Comparison of ENCODE assay signal across 8 mouse cellular contexts in genomic region chr6:120971797-120972590, GRCm38 (mm10). TPM values are rescaled to one million over a fixed set of nuclear protein-coding genes. Genes with fewer than 3 reads are reported as not detected.
DNase-seq lines count a peak whose midpoint lies in the region; ATAC-seq and TF ChIP-seq lines count a peak whose summit lies in the region.

No protein-coding gene starts in this region.

- TF ChIP-seq POLR2A in spleen, adult 2 months (IDR thresholded peaks at IDR 0.05; ENCODE audit: low read depth, low read length): no peak

- H3K27ac ChIP-seq in embryonic facial prominence, embryonic 11.5 days (replicated peaks; ENCODE audit: low read depth, low read length): no peak overlapping the region
- H3K27ac ChIP-seq in limb, embryonic 11.5 days (replicated peaks; ENCODE audit: low read depth, low read length): no peak overlapping the region
- no peak overlapping the region for H3K27ac ChIP-seq in midbrain, embryonic 15.5 days
- no peak overlapping the region for H3K27ac ChIP-seq in spleen, adult 2 months (ENCODE audit: insufficient read depth, low read length)

- H3K9me3 ChIP-seq in embryonic facial prominence, embryonic 11.5 days (replicated peaks; ENCODE audit: control insufficient read depth, low read length): no peaks in the 10 kb centered on the region
- H3K9me3 ChIP-seq in limb, embryonic 11.5 days (ENCODE audit: control insufficient read depth, low read length): no peaks in the 10 kb centered on the region
- H3K9me3 ChIP-seq in midbrain, embryonic 15.5 days: no peaks in the 10 kb centered on the region

- no peaks in the 10 kb centered on the region for H3K4me1 ChIP-seq in embryonic facial prominence, embryonic 11.5 days (ENCODE audit: control insufficient read depth, insufficient read depth, low read length)
- no peaks in the 10 kb centered on the region for H3K4me1 ChIP-seq in limb, embryonic 11.5 days (ENCODE audit: control insufficient read depth, insufficient read depth, low read length)
- H3K4me1 ChIP-seq in midbrain, embryonic 15.5 days: peaks cover 2% of the 10 kb centered on the region; the same call in 1 of the 2 replicates
- no peaks in the 10 kb centered on the region for H3K4me1 ChIP-seq in spleen, adult 2 months (ENCODE audit: control insufficient read depth, insufficient read depth, insufficient read length)

- H3K4me3 ChIP-seq in embryonic facial prominence, embryonic 11.5 days (ENCODE audit: low read depth, low read length): no peak overlapping the region
- no peak overlapping the region for H3K4me3 ChIP-seq in limb, embryonic 11.5 days (ENCODE audit: low read depth, low read length)
- H3K4me3 ChIP-seq in midbrain, embryonic 15.5 days: no peak overlapping the region
- H3K4me3 ChIP-seq in spleen, adult 2 months (ENCODE audit: extremely low read depth, insufficient read depth, insufficient read length): no peak overlapping the region

- H3K36me3 ChIP-seq in embryonic facial prominence, embryonic 11.5 days (replicated peaks; ENCODE audit: control insufficient read depth, insufficient read depth, low read depth, low read length): no peaks in the 10 kb centered on the region
- H3K36me3 ChIP-seq in limb, embryonic 11.5 days (ENCODE audit: control insufficient read depth, insufficient read depth, low read length): no peaks in the 10 kb centered on the region; the same call in 1 of the 2 replicates
- peaks cover 22% of the 10 kb centered on the region; the same call in 1 of the 2 replicates for H3K36me3 ChIP-seq in midbrain, embryonic 15.5 days (replicated peaks)
- H3K36me3 ChIP-seq in spleen, adult 2 months (ENCODE audit: control insufficient read depth, insufficient read depth, low read length): no peaks in the 10 kb centered on the region

- TF ChIP-seq CTCF in spleen, adult 2 months (IDR thresholded peaks at IDR 0.05; ENCODE audit: extremely low read depth, insufficient read depth, insufficient read length, insufficient replicate concordance): peak; percentile 96; the same call in 1 of the 2 replicates

- H3K4me2 ChIP-seq in embryonic facial prominence, embryonic 11.5 days (ENCODE audit: low read depth, low read length): no peak overlapping the region
- H3K4me2 ChIP-seq in limb, embryonic 11.5 days (ENCODE audit: low read depth, severe bottlenecking): no peak overlapping the region
- H3K4me2 ChIP-seq in midbrain, embryonic 15.5 days: no peak overlapping the region

- WGBS in embryonic facial prominence, embryonic 11.5 days: 61% methylated on average over 14 of the region's 14 CpGs
- WGBS in limb, embryonic 11.5 days: 66% methylated on average over 14 of the region's 14 CpGs
- WGBS in midbrain, embryonic 15.5 days: 63% methylated on average over 14 of the region's 14 CpGs
- WGBS in spleen, adult 2 months: 71% methylated on average over 14 of the region's 14 CpGs

- H3K27me3 ChIP-seq in embryonic facial prominence, embryonic 11.5 days (ENCODE audit: control insufficient read depth, insufficient read depth, low read length): no peaks in the 10 kb centered on the region
- no peaks in the 10 kb centered on the region for H3K27me3 ChIP-seq in limb, embryonic 11.5 days (ENCODE audit: control insufficient read depth, insufficient read depth, low read length)
- no peaks in the 10 kb centered on the region for H3K27me3 ChIP-seq in midbrain, embryonic 15.5 days (replicated peaks)
- H3K27me3 ChIP-seq in spleen, adult 2 months (ENCODE audit: control insufficient read depth, insufficient read depth, low read length): no peaks in the 10 kb centered on the region

- no peak overlapping the region for H3K9ac ChIP-seq in embryonic facial prominence, embryonic 11.5 days (replicated peaks; ENCODE audit: low read length)
- no peak overlapping the region for H3K9ac ChIP-seq in limb, embryonic 11.5 days (ENCODE audit: low read length)
- no peak overlapping the region for H3K9ac ChIP-seq in midbrain, embryonic 15.5 days

- peak; percentile 89 for DNase-seq in 3T3-L1 (ENCODE audit: low read depth, low spot score)
- DNase-seq in adrenal gland, postnatal 36 days: peak; percentile 83 to 86
- DNase-seq in embryonic facial prominence, embryonic 11.5 days (ENCODE audit: low spot score): peak; percentile 82
- DNase-seq in heart, adult 9 months (ENCODE audit: low spot score in 2 of 2): peak; percentile 54 to 81
- DNase-seq in kidney, adult 8-10 months: peak; percentile 75 to 86
- peak; percentile 92 for DNase-seq in limb, embryonic 11.5 days (ENCODE audit: low spot score)
- peak; percentile 40 to 77 for DNase-seq in spleen, adult 2 months (ENCODE audit: low read depth in 1 of 2, low spot score in 2 of 2)

- 0 out of 2 replicates have a peak, but pooled peaks have one; percentile 49 for ATAC-seq in embryonic facial prominence, embryonic 11.5 days (replicated peaks; ENCODE audit: insufficient number of reproducible peaks, low FRiP score, low TSS enrichment, low read depth)
- ATAC-seq in limb, embryonic 11.5 days (ENCODE audit: insufficient number of reproducible peaks, low FRiP score, low TSS enrichment, low read depth): peak; percentile 57; the same call in 1 of the 2 replicates
- peak; percentile 73 for ATAC-seq in midbrain, embryonic 15.5 days (replicated peaks)

RNA-seq across cellular contexts. Expression of gene Bid, which starts 55.3 kb away (rescaled TPM):
- 1 to 10 TPM; 4.5 to 5.9 TPM for total RNA-seq in adrenal gland, postnatal 36 days (2021)
- polyA plus RNA-seq in embryonic facial prominence, embryonic 11.5 days (2014; fragmentation: Nextera tagmentation; extraction: Ambion mirVana): 17.6 and 19.8 TPM in 2 replicates
- 15.6 and 17.0 TPM in 2 replicates for polyA plus RNA-seq in limb, embryonic 11.5 days (2014; fragmentation: Nextera tagmentation; extraction: Ambion mirVana)
- polyA plus RNA-seq in midbrain, embryonic 15.5 days (2015; fragmentation: Nextera tagmentation; extraction: Ambion mirVana): 46.9 and 48.4 TPM in 2 replicates
- polyA plus RNA-seq in spleen, adult 2 months (2012; rRNA removed): 23.6 and 24.0 TPM in 2 replicates
